15 mouse cellular contexts compared by ENCODE assay signal in genomic region chr11:8629326-8629725, GRCm38 (mm10). TPM values are rescaled to one million over a fixed set of nuclear protein-coding genes. Genes with fewer than 3 reads are reported as not detected.
DNase-seq lines count a peak whose midpoint lies in the region; ATAC-seq and TF ChIP-seq lines count a peak whose summit lies in the region.
"Had no signal": no experiment of that assay in that cellular context is flagged by ENCODE, and none has a peak within 500 bp of the region (broad histone marks: within the 10 kb centered on the region; RNA-seq: fewer than 3 reads in every experiment).

No protein-coding gene starts in this region.

- TF ChIP-seq CTCF in kidney, postnatal 0 days (IDR thresholded peaks at IDR 0.05; ENCODE audit: low read depth) = no peak
- TF ChIP-seq CTCF in E14TG2a.4 (conservative IDR thresholded peaks at IDR 0.05; ENCODE audit: low read length) = no peak
- TF ChIP-seq CTCF in liver, postnatal 0 days (IDR thresholded peaks at IDR 0.05; ENCODE audit: low read depth) = no peak

- H3K4me2 ChIP-seq in kidney, postnatal 0 days (ENCODE audit: low read length) = peak overlapping the region; percentile 41; the same call in 1 of the 2 replicates
- H3K4me2 ChIP-seq in liver, postnatal 0 days (ENCODE audit: low read depth, low read length) = peak overlapping the region; percentile 65; the same call in 1 of the 2 replicates
- no peak overlapping the region for H3K4me2 ChIP-seq in hindbrain, embryonic 12.5 days (replicated peaks)
- H3K4me2 ChIP-seq in neural tube, embryonic 15.5 days = no peak overlapping the region

- no peaks in the 10 kb centered on the region for H3K27me3 ChIP-seq in kidney, postnatal 0 days (ENCODE audit: insufficient read depth, low read length)
- no peaks in the 10 kb centered on the region for H3K27me3 ChIP-seq in E14TG2a.4 (ENCODE audit: insufficient read depth, low read length)
- H3K27me3 ChIP-seq in liver, postnatal 0 days (ENCODE audit: insufficient read depth, low read length) = no peaks in the 10 kb centered on the region
- peaks cover 11% of the 10 kb centered on the region for H3K27me3 ChIP-seq in hindbrain, embryonic 12.5 days
- peaks cover 7% of the 10 kb centered on the region; the same call in 1 of the 2 replicates for H3K27me3 ChIP-seq in neural tube, embryonic 15.5 days (replicated peaks)
- H3K27me3 ChIP-seq: Patski had no signal

- H3K9me3 ChIP-seq in kidney, postnatal 0 days (replicated peaks; ENCODE audit: low read length) = no peaks in the 10 kb centered on the region
- H3K9me3 ChIP-seq in E14TG2a.4 (ENCODE audit: low read length) = no peaks in the 10 kb centered on the region
- no peaks in the 10 kb centered on the region for H3K9me3 ChIP-seq in liver, postnatal 0 days (ENCODE audit: low read length)
- H3K9me3 ChIP-seq in hindbrain, embryonic 12.5 days (replicated peaks) = no peaks in the 10 kb centered on the region
- H3K9me3 ChIP-seq in neural tube, embryonic 15.5 days (replicated peaks) = no peaks in the 10 kb centered on the region
- H3K9me3 ChIP-seq: hindbrain, embryonic 10.5 days; liver, embryonic 15.5 days had no signal

- peaks cover 35% of the 10 kb centered on the region for H3K4me1 ChIP-seq in kidney, postnatal 0 days (replicated peaks; ENCODE audit: insufficient read depth, low read length)
- H3K4me1 ChIP-seq in E14TG2a.4 (replicated peaks; ENCODE audit: low read depth, low read length) = peaks cover 92% of the 10 kb centered on the region
- peaks cover 27% of the 10 kb centered on the region for H3K4me1 ChIP-seq in liver, postnatal 0 days (ENCODE audit: insufficient read depth)
- H3K4me1 ChIP-seq in hindbrain, embryonic 12.5 days = peaks cover 21% of the 10 kb centered on the region
- H3K4me1 ChIP-seq in neural tube, embryonic 15.5 days = peaks cover 20% of the 10 kb centered on the region

- H3K4me3 ChIP-seq in kidney, postnatal 0 days (replicated peaks; ENCODE audit: low read depth, low read length) = no peak overlapping the region
- peak overlapping the region; percentile 54 for H3K4me3 ChIP-seq in E14TG2a.4 (replicated peaks; ENCODE audit: low read length)
- H3K4me3 ChIP-seq in liver, postnatal 0 days (ENCODE audit: low read depth, low read length) = no peak overlapping the region
- no peak overlapping the region for H3K4me3 ChIP-seq in hindbrain, embryonic 12.5 days
- H3K4me3 ChIP-seq in neural tube, embryonic 15.5 days (replicated peaks) = no peak overlapping the region
- H3K4me3 ChIP-seq: erythroblast, embryonic 14.5 days; hindbrain, embryonic 10.5 days had no signal

- peak; percentile 43 for DNase-seq in adrenal gland, postnatal 14 days
- DNase-seq in adrenal gland, postnatal 4 days (ENCODE audit: low spot score in 2 of 2) = no peak
- DNase-seq in kidney, postnatal 0 days (ENCODE audit: low spot score) = no peak
- DNase-seq in kidney, postnatal 36 days = no peak
- no peak for DNase-seq in liver, postnatal 0 days
- DNase-seq: right cerebral cortex, postnatal 14 days; thymus, adult 18-20 months had no signal

- H3K9ac ChIP-seq in kidney, postnatal 0 days (ENCODE audit: low read depth, low read length) = no peak overlapping the region
- peak overlapping the region; percentile 38; the same call in 1 of the 2 replicates for H3K9ac ChIP-seq in liver, postnatal 0 days (replicated peaks)
- H3K9ac ChIP-seq in hindbrain, embryonic 12.5 days = no peak overlapping the region
- H3K9ac ChIP-seq in neural tube, embryonic 15.5 days (replicated peaks) = no peak overlapping the region
- H3K9ac ChIP-seq: liver, embryonic 15.5 days had no signal

- ATAC-seq in kidney, postnatal 0 days (replicated peaks; ENCODE audit: low FRiP score, low read depth) = 0 out of 2 replicates have a peak, but pooled peaks have one; percentile 10
- no peak for ATAC-seq in liver, postnatal 0 days
- no peak for ATAC-seq in hindbrain, embryonic 12.5 days (ENCODE audit: low FRiP score)
- no peak for ATAC-seq in neural tube, embryonic 15.5 days (ENCODE audit: low FRiP score)
- ATAC-seq: midbrain, embryonic 16.5 days had no signal

- 0 out of 2 replicates have a peak, but pooled peaks cover 3% of the 10 kb centered on the region for H3K36me3 ChIP-seq in kidney, postnatal 0 days (ENCODE audit: insufficient read depth, low read length)
- H3K36me3 ChIP-seq in E14TG2a.4 (ENCODE audit: insufficient read depth, low read length) = peaks cover 16% of the 10 kb centered on the region
- H3K36me3 ChIP-seq in liver, postnatal 0 days (replicated peaks; ENCODE audit: insufficient read depth, low read length) = no peaks in the 10 kb centered on the region
- H3K36me3 ChIP-seq in hindbrain, embryonic 12.5 days = no peaks in the 10 kb centered on the region
- no peaks in the 10 kb centered on the region for H3K36me3 ChIP-seq in neural tube, embryonic 15.5 days
- H3K36me3 ChIP-seq: hindbrain, embryonic 10.5 days; liver, embryonic 15.5 days had no signal

- no peak for TF ChIP-seq EP300 in liver, postnatal 0 days (IDR thresholded peaks at IDR 0.05; ENCODE audit: low read depth)

- peak overlapping the region; percentile 82 for H3K27ac ChIP-seq in kidney, postnatal 0 days
- H3K27ac ChIP-seq in liver, postnatal 0 days (ENCODE audit: low read depth) = peak overlapping the region; percentile 39; the same call in 1 of the 2 replicates
- H3K27ac ChIP-seq in hindbrain, embryonic 12.5 days = no peak overlapping the region
- H3K27ac ChIP-seq in neural tube, embryonic 15.5 days (replicated peaks) = no peak overlapping the region
- H3K27ac ChIP-seq: hindbrain, embryonic 10.5 days; liver, embryonic 15.5 days had no signal

- WGBS in kidney, postnatal 0 days = 89% methylated on average over 5 of the region's 5 CpGs
- WGBS in liver, postnatal 0 days (ENCODE audit: insufficient replicate concordance) = 79% methylated on average over 5 of the region's 5 CpGs
- 93% methylated on average over 5 of the region's 5 CpGs for WGBS in hindbrain, embryonic 12.5 days
- 95% methylated on average over 5 of the region's 5 CpGs for whole genome bisulfite sequencing in neural tube, embryonic 15.5 days

RNA-seq across cellular contexts. Expression of gene Tns3, which starts 35.0 kb away (rescaled TPM):
- total RNA-seq in adrenal gland, postnatal 14 days (2021) = 36.9 and 38.4 TPM in 2 replicates
- 10 to 100 TPM; 67.7 to 81.2 TPM for total RNA-seq in adrenal gland, postnatal 4 days (2021)
- polyA plus RNA-seq in kidney, postnatal 0 days (2015; fragmentation: Nextera tagmentation; extraction: Ambion mirVana) = 17.6 and 18.2 TPM in 2 replicates
- 2.8 and 3.6 TPM in 2 replicates for polyA plus RNA-seq in liver, postnatal 0 days (2015; fragmentation: Nextera tagmentation; extraction: Ambion mirVana)
- polyA plus RNA-seq in hindbrain, embryonic 12.5 days (2016; fragmentation: Nextera tagmentation; extraction: Ambion mirVana) = 15.9 and 16.8 TPM in 2 replicates
- 7.6 and 11.1 TPM in 2 replicates for polyA plus RNA-seq in neural tube, embryonic 15.5 days (2015; fragmentation: Nextera tagmentation; extraction: Ambion mirVana)

Comparison
In these comparisons a context has a peak if more than half of its experiments do, and no peak if none do; other contexts are left out.
1. H3K27ac ChIP-seq: peak in kidney, postnatal 0 days (single experiment) and liver, postnatal 0 days (single experiment); none in hindbrain, embryonic 12.5 days (single experiment) and neural tube, embryonic 15.5 days (single experiment).
2. H3K4me2 ChIP-seq: peak in kidney, postnatal 0 days (single experiment) and liver, postnatal 0 days (single experiment); none in hindbrain, embryonic 12.5 days (single experiment) and neural tube, embryonic 15.5 days (single experiment).